Mouse (Mus musculus): ENCODE results near the gene Rad51b.

The Rad51b gene

DNA sequence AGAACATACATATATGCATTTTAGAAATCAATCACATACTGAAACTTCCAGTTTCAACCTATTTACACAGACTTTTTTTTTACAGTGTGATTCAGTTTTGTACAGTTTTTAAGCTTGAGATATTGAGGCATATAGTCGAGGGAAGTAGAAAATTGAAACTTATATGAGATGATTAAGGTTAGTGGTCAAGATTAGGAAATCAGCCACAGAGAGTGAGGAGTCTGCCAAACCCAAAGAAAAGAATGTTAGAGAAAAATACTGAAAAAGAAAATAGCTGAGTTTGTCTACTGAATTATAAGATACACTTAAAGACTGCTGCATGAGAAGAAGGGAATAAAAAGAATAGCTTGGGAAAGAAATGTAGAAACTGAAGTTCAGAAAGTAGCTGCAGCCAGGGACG lies 280.4 kb downstream of the Rad51b start:
- DNase-seq (ENCODE audit: low read depth, low spot score) = no peak

DNA sequence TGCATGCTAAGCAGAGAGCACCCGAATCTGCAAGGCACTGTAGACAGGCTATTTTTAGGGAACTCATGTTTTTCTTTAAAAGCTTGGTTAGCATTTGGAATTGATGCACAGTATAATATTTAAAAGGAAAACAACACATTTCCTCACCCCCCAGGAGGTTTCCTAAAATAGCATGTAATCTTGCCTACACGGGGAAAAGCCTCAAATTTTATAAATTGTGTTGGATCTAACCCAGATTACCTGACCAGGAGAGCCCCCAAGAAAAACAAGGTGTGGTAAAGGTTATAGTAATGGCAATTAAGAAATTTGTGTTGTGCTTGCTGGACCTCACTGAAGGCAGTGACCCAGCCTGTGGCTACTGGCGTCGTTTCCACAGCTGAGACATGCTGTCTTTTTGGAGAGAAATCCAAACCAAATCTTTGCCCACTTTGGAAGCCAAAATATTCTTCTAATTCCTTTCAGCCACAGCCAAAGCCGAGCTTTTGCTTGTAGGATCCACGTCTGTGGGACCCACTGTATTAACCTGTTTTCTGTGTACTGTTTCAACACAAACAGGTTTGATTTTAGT lies 282.0 kb downstream of the Rad51b start:
- no peak for DNase-seq (ENCODE audit: low read depth, low spot score)

DNA sequence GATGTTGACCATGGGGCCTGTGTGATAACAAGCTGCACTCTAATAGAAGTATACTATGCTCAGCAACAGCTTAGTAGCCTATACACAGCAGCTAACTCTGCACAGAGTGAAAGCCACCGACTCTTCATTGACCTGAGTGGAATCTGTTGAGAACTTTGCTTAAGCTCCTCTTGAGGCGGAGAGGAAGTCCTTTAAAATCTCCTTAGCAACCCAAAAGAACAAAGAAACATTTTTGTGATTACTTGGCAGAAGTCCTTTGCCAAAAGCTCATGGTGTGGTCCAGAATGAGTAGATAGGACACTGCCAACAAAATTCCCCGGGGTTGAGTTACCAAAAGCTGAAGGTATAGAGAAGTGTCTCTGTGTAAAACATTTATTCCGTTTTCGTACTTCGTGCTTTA lies 282.8 kb downstream of the Rad51b start:
- no peak for DNase-seq (ENCODE audit: low read depth, low spot score)

- DNase-seq (ENCODE audit: low read depth, low spot score) = no peak
Observed at GRCm38 (mm10) chr12:79584556-79585307, 287.6 kb downstream of the Rad51b start.

DNA sequence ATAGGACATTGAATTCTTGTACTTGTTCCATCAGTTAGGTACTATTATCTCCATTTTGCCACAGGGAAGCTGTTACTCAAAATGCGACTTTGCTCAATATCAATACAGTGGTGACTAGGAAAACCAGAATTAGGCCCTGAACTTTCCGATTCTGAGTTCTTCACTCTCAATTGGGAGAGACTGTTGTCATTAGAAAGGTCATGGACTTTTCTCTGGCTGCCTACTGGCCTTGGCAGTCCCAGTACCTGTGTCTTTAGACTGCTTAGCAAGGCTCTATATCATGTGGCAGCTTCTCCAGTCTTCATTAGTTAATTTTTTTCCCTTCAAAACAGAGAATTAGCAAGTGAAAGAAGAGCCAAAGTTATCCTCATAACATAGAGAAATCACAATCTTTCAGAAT lies 288.3 kb downstream of the Rad51b start:
- DNase-seq (ENCODE audit: low read depth, low spot score) = no peak

DNA sequence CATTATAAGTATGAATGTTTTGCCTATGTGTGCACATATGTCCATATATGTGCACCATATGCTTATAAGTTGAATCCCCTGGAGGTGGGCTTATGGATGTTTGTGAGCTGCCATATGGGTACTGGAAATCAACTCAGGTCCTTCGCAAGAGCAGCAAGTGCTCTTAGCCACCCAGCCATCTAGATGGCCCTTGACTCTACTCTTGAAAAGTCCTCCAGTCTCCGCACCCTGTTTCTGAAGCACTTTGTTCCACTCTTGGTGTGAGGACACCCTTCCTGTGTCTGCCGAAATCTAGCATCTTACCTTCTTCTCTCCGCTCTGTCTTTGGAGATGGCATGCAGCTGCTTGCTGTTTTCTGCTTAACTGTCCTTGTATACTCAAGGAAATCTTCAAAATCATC lies 291.7 kb downstream of the Rad51b start:
- no peak for DNase-seq (ENCODE audit: low read depth, low spot score)

GRCm38 (mm10) chr12:79592206-79592605 lies 295.1 kb downstream of the Rad51b start:
- no peak for DNase-seq (ENCODE audit: low read depth, low spot score)

DNA sequence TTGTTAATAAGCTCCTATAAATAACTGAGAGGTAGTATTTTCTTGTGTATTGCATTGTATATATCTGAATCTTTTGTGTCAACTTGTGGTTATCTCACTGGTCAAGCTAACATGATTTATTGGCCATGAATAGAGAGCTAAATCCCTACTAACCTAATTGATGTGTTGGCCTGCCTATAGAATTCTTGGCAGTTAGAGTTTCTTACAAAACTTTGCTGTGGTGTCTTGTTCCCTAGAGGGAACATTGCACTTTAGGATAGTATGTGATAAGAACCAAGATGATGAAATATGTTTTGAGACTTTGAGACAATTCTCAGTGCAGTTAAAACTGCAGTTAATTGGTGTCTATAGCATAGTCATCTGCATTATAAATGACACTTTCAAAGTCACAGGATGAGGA lies 299.8 kb downstream of the Rad51b start:
- DNase-seq (ENCODE audit: low read depth, low spot score) = no peak

DNA sequence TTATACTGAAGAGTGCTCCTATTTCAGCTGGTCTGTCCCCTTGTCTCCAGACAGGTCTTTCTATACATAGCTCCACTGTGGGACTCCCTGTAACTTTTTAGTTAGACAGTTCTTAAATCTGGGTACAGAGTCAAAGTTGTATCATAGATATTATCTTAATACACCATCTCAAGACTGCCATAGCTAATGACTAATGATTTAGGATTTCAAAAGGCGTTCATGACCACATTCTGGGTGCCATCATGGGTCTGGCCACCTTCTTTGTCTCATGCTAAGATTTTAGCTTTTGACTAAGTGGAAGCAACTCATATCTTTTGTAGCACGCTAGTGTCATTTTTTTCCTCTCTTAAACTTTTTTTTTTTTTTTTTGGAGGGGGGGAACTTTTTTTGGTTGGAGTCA lies 300.3 kb downstream of the Rad51b start:
- no peak for DNase-seq (ENCODE audit: low read depth, low spot score)

DNA sequence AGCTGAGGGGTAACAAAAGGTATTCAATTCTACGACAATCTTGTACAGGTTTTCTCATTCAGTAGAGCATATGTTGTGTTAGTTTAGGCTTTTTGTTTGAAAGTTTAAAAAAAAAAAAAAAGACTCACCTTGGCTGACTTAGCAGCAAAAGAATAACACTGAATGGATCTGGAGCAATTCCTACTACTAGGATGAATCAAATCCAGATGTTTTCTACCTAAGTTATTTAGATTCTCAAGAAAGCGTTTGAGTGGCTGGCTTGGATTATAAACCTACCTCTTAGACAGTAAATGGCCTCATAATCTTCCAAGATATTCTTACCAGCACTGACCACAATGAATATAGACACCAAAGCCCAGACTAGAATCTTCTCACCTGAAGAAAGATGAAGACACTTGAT lies 300.7 kb downstream of the Rad51b start:
- DNase-seq (ENCODE audit: low read depth, low spot score) = no peak

DNA sequence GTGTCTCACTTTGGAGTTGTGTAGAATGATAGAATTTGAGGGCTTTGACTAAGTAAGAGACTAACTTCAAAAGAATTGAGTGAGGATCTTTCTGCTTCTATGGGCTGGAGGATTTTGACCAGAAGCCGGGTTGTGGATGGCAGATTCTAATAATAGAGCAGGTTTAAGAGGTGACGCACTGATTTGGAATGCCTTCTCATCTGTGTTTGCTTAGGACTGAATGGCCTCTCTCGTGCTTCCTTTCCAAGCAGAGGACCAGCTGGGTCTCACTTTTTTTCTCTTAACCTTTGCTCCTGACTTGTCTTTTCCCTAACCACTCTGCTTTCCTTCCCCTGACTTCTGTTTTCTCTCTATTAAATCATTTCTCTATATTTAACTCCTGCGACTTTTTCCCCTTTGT lies 301.4 kb downstream of the Rad51b start:
- DNase-seq (ENCODE audit: low read depth, low spot score) = no peak

- DNase-seq (ENCODE audit: low read depth, low spot score) = no peak
Observed at GRCm38 (mm10) chr12:79598901-79599300, 301.8 kb downstream of the Rad51b start.

DNA sequence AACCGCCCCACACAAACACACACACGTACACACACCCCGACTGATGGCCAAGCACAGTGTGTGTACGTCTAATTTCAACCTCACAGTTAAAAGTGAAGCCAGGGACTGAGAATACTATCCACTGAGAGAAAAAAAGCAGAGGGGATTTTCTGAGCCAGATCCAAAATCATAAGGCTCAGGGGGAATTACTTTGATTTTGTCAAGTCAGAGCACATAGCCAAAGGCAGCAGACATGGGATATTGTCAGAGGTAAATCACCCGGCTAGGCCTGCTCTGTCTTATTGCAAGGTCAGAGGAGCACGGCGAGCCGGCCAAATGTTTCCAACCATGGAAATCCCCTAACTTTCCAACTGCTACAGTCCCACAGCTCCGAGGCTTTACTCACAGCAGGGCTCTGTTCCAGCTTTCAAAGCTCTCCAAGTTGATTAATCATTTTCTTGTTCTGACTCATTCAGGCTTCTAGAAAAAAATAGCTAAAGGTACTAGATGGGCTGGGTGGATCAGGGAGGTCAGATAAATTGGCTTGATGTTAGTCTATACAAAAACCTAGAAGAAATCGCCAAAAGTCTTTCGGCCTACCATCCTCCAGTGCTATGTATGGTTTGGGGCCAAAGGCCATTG lies 303.2 kb downstream of the Rad51b start:
- no peak for DNase-seq (ENCODE audit: low read depth, low spot score)

- DNase-seq (ENCODE audit: low read depth, low spot score) = no peak
Observed at GRCm38 (mm10) chr12:79602641-79603040, 305.6 kb downstream of the Rad51b start.

DNA sequence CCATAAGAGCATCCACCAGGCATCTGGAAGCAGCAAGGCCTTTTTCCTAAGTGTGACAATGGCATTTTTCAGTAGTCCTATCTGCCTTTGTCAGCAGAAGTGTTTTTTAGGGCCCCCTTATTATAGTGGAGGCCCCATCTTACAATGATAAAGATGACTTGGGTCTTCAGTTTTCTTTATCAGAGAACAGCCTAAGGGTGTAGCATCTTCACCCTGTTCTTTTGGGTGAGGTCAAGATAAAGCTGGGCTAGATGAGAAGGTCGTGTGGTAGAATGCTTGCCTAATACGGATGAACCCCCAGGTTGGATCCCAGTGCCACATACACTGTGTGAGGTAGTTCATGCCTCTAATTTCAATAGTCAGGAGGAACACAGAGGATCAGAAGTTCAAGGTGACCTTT lies 307.8 kb downstream of the Rad51b start:
- DNase-seq (ENCODE audit: low read depth, low spot score) = no peak

DNA sequence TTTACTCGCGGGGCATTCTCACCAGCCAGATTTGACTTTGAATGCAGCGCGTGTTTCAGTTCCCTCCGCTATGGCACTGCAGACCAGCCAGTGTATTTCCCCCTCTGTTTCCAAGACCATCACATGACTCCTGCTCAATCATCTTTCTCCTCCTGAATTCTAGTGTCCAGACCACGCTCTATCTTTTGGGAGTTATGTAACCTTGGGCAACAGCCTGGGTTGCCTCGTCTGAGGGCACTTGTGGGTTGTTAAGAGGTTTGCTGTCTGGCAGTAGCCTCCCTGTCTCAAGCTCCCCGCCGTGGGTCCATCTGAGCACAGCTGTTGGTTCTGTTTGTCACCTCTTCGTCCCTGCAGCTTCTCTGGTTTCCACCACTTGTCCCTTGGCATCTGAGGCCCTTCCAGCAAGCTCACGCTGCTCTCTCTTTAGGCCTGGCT lies 309.1 kb downstream of the Rad51b start:
- DNase-seq (ENCODE audit: low read depth, low spot score) = no peak

- DNase-seq (ENCODE audit: low read depth, low spot score) = no peak
Observed at GRCm38 (mm10) chr12:79609399-79610010, 312.4 kb downstream of the Rad51b start.

GRCm38 (mm10) chr12:79610511-79611103 lies 313.5 kb downstream of the Rad51b start:
- DNase-seq (ENCODE audit: low read depth, low spot score) = no peak

DNA sequence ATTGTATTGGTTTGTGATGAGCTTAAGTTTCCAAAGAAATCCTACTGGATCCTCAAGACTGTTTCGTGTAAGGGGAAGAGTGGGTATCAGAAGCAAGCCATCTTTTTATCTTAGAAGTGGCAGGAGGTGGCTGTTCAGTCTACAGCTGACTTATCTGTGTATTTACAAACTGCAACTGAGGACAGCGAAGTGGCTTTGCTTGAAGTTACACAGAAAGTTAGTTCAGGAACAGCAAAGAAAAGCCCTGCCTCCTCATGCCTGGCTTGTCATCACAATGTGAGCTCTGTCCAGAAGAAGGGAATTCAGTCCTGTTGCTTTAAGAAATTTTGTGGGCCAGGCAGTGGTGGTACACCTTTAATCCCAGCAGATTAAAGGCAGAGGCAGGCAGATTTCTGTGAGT lies 314.6 kb downstream of the Rad51b start:
- DNase-seq (ENCODE audit: low read depth, low spot score) = no peak

- peak; percentile 85 for DNase-seq (ENCODE audit: low read depth, low spot score)
Observed at GRCm38 (mm10) chr12:79612334-79613060, 315.4 kb downstream of the Rad51b start.

GRCm38 (mm10) chr12:79613061-79613788 lies 316.1 kb downstream of the Rad51b start:
- no peak for DNase-seq (ENCODE audit: low read depth, low spot score)

Data from embryo, embryonic 11.5 days (tissue).